Mouse (Mus musculus) spleen, postnatal 4 days (tissue): ENCODE results near the gene Arhgef16.

Experiments
- DNase-seq, 2 experiments: peaks; one replicate each; pipeline ENCODE4 v3.0.0; 2022; ENCODE audit warnings: low spot score in 2 of 2

The Arhgef16 gene

DNA sequence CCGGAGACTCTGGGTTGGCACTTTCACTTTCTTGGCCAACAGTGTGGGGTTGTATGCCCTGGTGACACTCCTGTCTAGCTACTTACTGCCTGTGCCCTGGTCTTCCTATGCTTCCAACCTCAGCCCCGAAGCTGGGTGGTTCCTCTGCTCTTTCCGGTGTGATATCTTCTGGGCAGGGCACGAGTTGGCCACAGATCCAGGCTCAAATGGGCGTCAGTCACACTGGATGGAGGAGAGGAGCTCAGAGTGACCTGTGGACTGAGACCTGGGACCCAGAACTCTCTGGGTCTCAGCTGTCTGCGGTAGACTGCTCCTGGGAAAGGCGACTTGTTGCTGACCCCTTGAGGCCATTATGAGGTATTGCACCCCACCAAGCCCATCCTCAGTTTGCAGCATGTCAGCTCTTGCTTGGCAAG lies at the start of gene Arhgef16:
Arhgef16 (minus strand) TSS at position 211 of the 416 bp plus-strand sequence.
- no peak for DNase-seq

DNA sequence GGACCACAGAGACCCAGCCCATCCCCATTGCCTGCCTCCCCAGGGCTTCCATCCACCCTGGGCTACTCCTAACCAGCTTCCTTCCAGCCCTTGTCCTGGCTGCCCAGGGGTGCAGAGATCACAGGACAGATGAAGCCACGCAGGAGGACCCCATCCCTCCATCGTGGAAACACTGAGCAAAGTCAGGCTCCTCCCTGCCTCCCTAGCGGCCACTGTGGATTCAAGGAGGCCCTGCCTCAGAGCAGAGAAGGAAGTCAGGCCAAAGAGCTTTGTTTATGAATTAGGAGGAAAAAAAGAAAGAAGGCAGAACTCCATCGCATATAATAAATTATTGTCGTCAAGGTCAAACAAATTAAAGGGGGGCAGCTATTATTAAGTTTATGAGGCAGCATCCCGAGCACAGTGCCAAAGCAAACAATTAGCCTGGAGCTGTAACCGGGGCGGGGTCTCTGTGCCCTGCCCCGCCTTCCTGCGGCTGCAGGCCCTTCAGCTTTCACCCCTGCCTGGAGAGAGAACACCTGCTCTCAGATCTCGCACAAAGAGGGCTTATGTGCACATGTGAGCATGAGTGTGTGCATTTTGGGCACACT lies 46.8 kb upstream of the Arhgef16 start:
- DNase-seq: no peak

DNA sequence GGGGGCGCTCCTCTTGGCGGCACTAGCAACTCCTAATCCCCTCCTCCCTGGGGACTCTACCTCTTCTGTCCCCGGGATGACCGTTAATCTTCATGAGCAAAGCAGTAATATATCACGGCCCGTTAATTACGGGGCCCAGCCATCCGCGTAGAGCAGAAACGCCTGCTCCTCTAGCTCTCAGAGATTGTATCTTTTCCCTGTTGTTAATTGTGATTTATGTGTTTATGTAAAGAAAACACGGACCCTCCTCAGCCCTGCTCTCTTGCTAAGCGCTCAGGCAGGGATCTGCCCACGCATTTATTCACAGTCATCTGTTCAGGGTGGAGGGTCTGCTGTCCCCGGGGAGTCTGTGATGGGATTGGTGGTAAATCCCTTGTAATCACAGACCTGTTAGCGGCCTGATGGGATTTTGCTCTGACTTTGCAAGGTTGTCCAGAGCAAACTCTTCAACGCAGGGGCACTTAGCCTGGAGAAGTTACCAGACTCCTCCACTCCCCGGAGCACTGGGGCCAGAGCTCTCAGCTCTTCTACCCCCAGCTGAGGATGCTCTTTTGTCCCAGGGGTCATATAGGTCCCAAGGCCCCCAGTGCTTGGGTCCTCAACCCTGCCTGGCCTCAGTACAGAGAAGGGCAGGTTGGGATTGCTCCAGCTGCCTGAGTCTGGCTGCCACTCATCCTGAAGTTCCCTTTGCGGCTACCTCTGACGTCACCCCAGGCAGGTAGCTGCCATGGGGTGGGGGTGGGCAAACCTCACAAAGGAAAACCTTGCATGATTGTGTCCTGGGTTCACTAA lies 45.5 kb upstream of the Arhgef16 start:
- DNase-seq: no peak

DNA sequence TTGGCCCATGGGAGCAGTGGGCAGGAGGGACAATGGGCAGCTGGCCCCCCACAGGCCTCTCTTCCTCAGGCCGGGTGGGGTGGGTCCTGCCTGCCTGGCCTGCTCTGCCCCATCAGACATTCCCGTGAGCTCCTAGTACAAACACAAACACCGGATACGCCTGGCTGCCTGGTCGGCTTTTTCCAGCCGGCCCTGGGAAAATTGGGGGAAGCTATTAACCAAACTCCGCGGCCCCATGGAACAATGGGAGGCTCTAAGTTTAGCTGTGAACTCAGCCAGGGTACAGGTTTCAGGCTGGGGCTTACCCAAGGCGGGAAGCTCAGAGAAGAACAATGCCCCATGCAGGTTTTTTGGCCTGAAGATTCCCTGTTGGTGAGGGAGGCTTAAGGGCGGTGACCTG lies 35.2 kb upstream of the Arhgef16 start:
- DNase-seq: no peak

DNA sequence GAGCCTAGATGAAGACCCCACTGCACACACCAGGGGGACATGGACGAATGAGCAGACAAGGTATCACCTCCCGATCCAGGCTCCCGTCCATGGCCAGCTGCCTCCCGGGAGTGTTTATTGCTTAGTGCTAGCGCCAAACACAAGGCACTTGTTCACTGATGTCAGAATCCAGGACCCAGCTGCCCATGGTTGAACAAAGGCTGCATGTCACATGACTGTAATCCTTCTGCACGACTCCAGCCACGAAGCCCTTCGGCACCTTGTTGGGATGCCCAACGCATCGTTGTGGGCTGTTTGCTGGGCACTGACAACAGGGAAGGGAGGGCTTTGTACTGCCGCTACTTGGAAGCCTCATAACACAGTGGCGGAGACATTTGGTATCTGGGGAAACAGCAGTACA lies 34.3 kb upstream of the Arhgef16 start, which contains the start of gene B230104I21Rik:
B230104I21Rik (plus strand) TSS at position 367 of the 400 bp plus-strand sequence.
- DNase-seq: no peak

DNA sequence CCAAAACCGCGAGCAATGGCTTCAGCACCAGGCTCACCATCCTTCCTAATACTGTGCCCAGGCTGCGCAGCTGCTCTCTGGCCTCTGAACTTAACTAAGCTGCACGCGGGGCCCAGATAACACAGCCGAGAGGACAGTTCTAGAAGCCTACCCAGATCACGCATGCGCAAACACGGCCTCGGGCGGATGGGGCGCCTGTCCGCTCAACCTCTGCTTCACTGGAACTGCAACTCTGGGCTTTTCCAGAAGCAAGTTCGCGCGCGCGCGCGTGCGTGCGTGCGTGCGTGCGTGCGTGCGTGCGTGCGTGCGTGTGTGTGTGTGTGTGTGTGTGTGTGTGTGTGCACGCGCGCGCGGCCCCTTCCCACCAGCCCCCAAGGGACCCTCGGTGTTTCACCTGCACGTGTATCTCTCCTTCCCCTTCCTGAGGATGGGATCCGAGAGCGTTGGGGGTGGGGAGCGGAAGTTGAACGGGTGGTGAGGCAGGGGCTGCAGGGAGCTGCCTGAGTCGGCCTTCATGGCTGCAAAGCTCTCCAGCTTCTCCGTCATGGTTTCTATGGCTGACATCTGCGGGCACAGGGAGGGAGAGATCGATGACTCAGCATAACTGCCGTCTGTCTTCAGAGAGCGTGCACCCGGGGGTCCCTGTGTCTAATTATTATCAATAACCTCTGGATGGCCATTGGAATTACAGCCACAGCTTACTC lies 33.4 kb upstream of the Arhgef16 start:
- peak in 1 of 2 experiments; percentile 27 for DNase-seq

DNA sequence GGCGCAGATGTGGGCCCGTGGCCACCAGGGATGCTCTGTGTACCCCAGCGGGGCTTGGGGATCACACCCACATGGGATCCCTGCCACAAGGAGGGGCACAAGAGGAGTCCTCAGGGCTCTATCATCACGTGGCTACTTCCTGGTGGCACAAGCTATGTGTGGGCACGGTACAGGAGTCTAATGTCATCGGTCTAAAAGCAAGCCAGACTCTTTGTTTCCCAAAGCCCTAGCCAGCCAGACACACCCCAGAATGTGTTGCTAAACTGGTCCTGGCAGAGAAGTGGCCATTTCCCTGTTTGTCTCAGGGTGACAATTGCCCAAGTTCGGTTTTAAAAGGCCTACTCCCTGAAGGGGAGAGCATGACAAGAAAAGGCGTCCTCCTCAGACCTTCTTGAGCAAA lies 31.8 kb upstream of the Arhgef16 start:
- no peak for DNase-seq

DNA sequence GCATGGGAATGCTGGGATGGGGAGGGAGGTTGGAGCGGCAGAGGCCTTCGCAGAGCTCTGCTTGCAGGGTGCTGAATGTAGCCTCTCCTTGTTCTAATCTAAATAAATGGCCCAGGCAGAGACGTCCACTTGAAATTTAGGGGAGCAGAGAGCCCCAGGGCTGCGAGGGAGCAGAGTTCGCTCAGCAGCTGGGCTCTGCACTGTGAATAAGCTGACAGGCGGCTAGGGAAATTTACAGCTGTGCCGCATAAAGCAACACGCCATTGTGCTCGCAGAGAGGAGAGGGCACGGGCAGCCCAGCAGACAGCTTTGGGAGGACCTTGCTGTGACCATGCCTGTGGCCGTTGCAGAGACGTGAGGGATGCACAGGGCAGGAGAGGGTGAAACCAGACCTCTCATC lies 29.8 kb upstream of the Arhgef16 start:
- DNase-seq: no peak

DNA sequence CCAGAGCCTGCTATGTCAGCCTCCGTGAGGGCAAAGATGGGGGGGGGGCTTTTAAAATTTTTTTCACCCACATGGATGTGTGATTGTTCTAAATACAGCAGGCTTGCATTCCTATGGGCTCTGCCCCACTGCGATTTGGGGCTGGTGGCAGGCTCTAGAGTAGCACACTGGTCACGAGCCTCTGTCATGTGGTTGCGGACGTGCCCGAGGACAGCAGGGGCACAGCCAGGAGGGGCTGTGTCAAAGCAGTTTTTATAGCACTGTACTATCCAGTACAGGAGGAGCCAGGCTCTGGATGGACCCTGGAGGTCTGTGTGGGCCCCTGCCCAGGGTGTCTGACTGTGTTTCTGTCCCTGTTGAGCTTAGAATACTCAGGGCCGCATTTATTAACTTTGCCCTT lies 28.5 kb upstream of the Arhgef16 start:
- DNase-seq: no peak

DNA sequence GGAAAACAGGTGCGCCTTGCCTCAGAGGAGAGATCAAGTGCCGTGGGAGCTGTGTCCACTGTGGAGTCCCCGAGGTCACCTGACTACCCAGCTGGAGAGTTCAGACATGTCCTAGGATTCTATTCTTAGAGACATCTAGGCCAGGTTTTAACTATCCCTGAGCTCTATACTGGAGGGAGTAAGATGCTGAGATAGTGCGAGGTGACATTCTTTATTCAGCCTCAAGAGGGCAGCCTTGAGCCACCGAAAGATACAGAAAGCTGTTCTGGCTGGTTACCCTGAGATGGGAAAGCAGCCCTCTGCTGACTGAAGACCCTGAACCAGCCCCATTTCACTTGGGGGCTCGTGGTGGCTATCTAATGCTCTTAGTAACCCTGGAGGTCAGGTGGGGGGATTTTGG lies 27.4 kb upstream of the Arhgef16 start:
- peak in 1 of 2 experiments; percentile 36 for DNase-seq

DNA sequence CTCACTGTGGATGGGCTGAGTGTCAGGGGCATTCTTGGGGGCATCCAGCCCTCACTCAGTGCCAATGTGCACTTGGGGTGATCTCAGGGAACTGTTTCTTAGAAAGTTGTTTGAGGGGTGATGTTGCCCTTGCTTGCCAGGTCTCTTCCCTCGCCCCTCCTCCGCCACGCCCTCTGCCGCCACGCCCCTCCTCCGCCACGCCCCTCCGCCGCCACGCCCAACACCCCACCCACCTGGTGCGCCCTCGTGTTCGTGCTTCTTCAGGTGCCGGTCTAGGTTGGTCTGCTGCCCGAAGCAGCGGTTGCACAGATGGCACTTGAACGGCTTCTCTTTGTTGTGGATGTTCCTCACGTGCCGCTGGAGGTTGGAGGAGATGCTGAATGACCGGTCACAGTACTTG lies 27.0 kb upstream of the Arhgef16 start:
- no peak for DNase-seq

DNA sequence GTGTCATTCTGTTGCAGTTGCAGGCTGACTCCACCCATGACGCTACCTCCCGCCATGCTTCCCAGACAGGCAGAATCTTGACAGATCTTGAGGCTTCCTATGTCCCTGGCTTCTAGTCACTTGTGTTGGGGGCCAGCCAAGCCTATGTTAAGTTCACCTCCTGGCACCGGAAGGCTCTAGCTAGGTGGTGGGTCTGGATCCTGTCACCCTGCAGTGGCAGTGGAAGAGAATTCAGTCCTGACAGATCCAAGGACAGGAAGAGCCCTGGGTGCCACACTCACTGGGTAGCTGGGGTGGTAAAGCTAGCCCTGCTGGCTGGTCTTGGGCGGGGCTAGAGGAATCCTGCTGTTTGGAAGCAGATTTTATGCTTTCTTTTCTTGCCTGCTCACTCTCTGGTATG lies 23.9 kb upstream of the Arhgef16 start:
- no peak for DNase-seq

DNA sequence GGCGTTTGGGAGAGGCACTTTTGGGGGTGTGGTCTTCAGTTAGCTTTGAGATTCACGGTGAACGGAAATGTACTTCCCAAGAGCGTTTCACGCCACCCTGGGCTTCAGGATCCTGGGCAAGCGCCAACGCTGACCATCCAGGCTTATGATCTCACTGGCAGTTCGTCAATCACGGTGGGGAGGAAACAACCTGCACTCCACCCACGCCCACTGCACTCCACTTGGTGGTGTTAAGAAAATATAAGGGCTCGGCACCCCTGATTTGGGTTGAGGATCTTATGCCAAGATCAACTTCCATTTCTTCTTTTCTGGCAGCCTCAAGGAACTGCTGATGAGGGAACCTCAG lies 12.1 kb upstream of the Arhgef16 start:
- no peak for DNase-seq

DNA sequence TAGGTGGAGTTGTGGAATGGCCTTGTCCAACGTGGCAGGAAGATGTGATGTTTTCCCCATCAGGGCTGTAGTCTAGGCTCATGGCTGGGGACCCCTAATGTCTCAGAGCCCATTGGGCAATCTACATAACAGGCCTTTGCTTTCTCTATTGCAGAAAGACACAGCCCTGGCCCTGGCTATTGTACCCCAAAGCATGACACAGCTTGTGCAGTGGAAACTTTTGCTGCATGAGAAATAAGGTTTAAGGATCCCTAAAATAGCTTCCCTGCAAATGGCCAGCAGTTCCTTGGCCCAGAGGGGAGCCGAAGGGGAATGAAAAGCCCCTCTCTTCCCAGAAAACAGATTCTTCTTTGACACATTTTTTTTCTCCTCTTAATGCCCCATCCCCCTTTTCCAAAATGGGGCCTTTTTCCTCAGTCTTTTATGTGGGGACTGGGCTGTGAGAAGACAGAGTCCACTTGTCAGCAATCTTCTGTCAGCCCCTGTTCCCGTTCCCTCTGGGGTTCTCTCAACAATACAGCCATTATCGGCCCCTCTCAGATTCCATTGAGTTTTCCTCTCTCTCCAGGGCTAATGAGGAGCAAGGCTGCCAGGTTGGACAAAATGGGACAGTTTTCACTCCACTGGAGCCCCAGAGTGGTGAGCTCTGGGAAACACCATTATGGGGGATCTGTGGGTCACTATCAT lies 11.6 kb upstream of the Arhgef16 start:
- no peak for DNase-seq

DNA sequence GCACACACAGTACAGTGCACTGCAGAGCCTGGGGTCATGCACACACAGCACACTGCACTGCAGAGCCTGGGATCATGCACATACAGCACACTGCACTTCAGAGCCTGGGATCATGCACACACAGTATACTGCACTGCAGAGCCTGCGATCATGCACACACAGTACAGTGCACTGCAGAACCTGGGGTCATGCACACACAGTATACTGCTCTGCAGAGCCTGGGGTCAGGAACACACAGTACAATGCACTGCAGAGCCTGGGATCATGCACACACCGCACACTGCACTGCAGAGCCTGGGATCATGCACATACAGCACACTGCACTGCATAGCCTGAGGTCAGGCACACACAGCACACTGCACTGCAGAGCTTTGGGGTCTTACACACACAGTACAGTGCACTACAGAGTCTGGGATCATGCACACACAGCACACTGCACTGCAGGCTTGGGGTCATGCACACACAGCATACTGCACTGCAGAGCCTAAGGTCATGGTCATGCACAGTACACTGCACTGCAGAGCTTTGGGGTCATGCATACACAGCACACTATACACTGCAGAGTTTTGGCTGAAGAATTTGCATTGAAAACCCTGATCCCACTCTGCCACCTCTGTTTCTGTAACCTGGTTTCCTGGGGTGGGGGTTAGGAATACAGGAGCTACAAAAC lies 10.8 kb upstream of the Arhgef16 start:
- no peak for DNase-seq

DNA sequence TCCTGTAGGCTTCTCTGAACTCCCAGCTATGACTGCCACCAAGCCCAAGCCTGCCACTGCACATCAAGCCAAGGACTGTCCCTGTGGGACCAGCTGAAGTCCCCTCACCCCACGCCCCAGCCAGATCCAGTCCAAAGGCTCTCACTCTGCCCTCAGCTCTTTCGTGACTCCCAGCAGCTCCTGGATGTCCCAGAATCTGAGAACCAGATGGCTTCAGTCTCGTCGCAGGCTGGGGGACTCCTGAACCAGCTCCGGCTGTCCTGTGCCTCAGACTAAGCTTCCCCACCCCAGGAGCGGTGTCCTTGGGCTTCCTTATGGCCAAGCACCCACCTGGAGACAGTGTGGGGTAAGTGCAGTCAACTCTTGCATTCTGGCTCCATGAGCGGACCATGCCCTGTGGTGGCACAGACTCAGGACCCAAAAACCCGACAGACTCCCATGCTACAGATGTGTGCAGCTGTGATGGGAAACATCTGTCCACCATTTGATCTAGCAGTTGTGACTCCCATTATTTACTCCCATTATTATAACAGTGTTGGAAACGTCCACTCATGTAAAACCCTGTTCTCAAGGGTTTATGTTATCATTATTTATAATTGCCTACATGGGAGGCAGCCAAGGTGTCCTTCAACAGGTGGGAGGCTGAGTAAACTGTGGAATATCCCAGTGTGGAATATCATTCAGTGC lies 9.2 kb upstream of the Arhgef16 start:
- DNase-seq: no peak

DNA sequence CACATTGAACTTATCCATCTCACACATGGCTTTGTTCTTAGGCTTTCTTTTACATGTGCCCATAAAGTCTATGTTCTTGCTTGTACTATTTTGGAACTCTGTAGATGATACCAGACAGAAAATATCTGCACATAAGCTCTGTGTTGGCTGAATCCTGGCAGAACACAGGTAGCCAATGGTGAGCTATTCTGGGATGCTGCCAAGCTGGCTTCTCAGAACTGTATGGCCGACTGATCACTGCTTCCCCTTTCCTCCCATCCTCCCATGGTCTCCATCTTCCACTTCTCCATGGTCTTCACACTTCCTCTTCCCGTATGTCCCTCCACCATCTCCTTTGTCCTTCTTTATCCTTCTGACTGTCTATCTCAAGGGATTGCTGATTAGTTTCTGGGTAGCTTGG lies 7.7 kb upstream of the Arhgef16 start:
- no peak for DNase-seq

DNA sequence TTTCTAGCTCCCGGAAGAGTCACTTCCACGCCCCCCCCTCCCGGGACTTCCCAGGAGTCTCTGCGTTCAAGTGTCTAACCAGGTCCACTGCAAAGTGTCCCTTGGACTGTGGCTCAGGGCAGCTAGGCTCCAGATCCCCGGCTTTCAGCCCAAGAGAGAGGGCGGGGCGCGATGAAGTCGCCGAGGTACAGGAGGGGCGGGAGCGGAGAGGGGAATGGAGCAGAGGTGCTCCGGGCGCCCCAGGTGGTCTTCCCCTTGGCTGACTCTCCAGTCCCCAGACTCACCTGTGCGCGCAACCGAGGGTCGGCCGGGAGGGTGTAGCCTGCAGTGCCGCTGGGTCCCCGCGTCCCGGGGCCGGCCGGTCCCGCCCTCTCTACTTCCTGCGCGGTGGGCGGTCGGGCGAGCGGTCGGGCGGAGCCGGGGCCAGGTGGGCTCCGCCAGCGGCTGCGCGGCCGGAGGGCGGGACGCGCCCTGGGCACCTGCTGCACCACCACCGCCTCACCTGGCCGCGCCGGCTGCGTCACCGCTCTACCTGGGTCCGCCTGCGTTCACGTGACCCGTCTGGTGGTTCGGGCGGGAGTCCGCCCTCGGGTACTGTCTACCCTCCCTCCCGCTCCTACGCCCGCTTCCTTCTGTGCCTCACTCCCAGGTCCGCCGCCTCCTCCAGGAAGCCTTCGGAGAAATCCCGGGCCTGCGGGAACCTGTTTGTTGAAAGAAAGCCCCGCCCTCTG lies 1.8 kb downstream of the Arhgef16 start:
- DNase-seq: no peak

DNA sequence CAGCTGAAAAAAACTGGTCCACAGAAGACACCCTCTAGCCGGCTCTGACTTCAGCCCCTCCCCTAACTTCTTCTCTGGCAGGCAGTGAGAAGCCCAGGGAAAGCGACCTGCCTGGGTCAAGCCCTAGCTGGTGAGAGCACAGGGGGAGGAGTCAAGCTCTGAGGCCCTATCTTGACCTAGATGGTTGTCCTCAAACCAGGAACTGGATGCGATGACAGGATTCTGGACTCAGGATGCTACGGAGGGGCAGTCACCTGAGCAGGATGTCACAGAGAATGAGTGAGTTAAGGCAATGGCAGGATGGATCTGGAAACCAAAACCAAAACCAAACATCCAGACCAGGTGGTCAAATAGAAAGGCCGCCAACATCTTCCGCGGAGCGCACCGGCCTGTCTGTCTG lies 3.7 kb downstream of the Arhgef16 start:
- no peak for DNase-seq

DNA sequence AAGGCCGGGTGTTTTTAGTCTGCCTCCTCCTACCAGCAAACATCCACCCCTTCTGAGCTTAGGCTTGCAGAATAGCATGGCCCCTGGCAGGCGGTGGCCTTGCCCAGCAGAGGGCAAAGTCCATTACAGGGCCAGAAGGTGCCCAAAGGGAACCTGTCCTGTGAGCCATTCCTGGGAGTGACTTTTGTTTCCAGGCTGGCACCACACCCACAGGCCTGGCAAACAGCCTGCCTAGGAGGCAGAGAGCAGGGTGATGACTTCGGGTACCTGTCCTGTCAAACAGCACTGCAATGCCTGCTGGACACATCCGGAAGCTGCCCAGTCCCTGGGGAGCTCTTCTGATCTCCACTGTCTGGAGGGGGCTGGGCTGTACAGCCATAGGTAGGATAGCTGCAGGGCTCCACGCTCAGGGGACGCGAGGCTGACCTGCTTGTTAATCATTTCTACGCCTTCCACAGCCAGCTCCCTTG lies 7.2 kb downstream of the Arhgef16 start:
- no peak for DNase-seq
